Mouse (Mus musculus): ENCODE data around the gene Rtkn.
"Not testable (repeated sequence)": the region's sequence is repeated elsewhere in the genome, so short reads cannot be mapped to it uniquely, and the experiment has no call there.

The Rtkn gene

GRCm38 (mm10) chr6:83137576-83137950, 2.3 kb downstream of the Rtkn start:
- peak in 1 of 2 experiments; percentile 72 for DNase-seq (ENCODE audit: low spot score in 2 of 2)

- no peak for DNase-seq (ENCODE audit: low spot score in 2 of 2)
Measured at GRCm38 (mm10) chr6:83138056-83138455, 2.8 kb downstream of the Rtkn start.

GRCm38 (mm10) chr6:83140044-83140443, 4.8 kb downstream of the Rtkn start:
- no peak for DNase-seq (ENCODE audit: low spot score in 2 of 2)

GRCm38 (mm10) chr6:83141636-83142035, 6.4 kb downstream of the Rtkn start:
- DNase-seq (ENCODE audit: low spot score in 2 of 2) = no peak

- no peak for DNase-seq (ENCODE audit: low spot score in 2 of 2)
Measured at GRCm38 (mm10) chr6:83142211-83142731, 7.0 kb downstream of the Rtkn start.

GRCm38 (mm10) chr6:83142886-83143285, 7.6 kb downstream of the Rtkn start:
- no peak for DNase-seq (ENCODE audit: low spot score in 2 of 2)

- DNase-seq (ENCODE audit: low spot score in 2 of 2) = no peak
Measured at GRCm38 (mm10) chr6:83145209-83145608, 9.9 kb downstream of the Rtkn start.

GRCm38 (mm10) chr6:83145805-83146204, 10.5 kb downstream of the Rtkn start:
- no peak for DNase-seq (ENCODE audit: low spot score in 2 of 2)

GRCm38 (mm10) chr6:83147280-83147679, 12.0 kb downstream of the Rtkn start:
- DNase-seq (ENCODE audit: low spot score in 2 of 2) = no peak

GRCm38 (mm10) chr6:83151721-83152120, 16.5 kb downstream of the Rtkn start:
- DNase-seq (ENCODE audit: low spot score in 2 of 2) = no peak

GRCm38 (mm10) chr6:83153038-83153437, 17.8 kb downstream of the Rtkn start:
- no peak for DNase-seq (ENCODE audit: low spot score in 2 of 2)

GRCm38 (mm10) chr6:83153485-83153884, 18.2 kb downstream of the Rtkn start:
- no peak for DNase-seq (ENCODE audit: low spot score in 2 of 2)

- DNase-seq (ENCODE audit: low spot score in 2 of 2) = no peak
Measured at GRCm38 (mm10) chr6:83155552-83156238, 20.4 kb downstream of the Rtkn start.

- peak; percentile 33 to 67 for DNase-seq (ENCODE audit: low spot score in 2 of 2)
Measured at GRCm38 (mm10) chr6:83156259-83156684, 21.0 kb downstream of the Rtkn start, which contains the start of the genes Wdr54 and 1700003E16Rik. Gene Wdr54, minus strand, starts transcription at chr6:83156397. Gene 1700003E16Rik, plus strand, starts transcription at chr6:83156404.

- DNase-seq (ENCODE audit: low spot score in 2 of 2) = not testable (repeated sequence)
Measured at GRCm38 (mm10) chr6:83159456-83159855, 24.2 kb downstream of the Rtkn start.

- DNase-seq (ENCODE audit: low spot score in 2 of 2) = no peak
Measured at GRCm38 (mm10) chr6:83161442-83161841, 26.2 kb downstream of the Rtkn start.

GRCm38 (mm10) chr6:83161921-83162641, 26.8 kb downstream of the Rtkn start:
- peak in 1 of 2 experiments; percentile 67 for DNase-seq (ENCODE audit: low spot score in 2 of 2)

GRCm38 (mm10) chr6:83162701-83163100, 27.4 kb downstream of the Rtkn start:
- DNase-seq (ENCODE audit: low spot score in 2 of 2) = peak; percentile 50 to 82

- no peak for DNase-seq (ENCODE audit: low spot score in 2 of 2)
Measured at GRCm38 (mm10) chr6:83165026-83165606, 29.9 kb downstream of the Rtkn start.

- peak; percentile 94 to 98 for DNase-seq (ENCODE audit: low spot score in 2 of 2)
Measured at GRCm38 (mm10) chr6:83165607-83166242, 30.5 kb downstream of the Rtkn start, which contains the start of gene Dctn1. Gene Dctn1, plus strand, starts transcription at chr6:83165920.

GRCm38 (mm10) chr6:83166243-83166630, 31.0 kb downstream of the Rtkn start:
- DNase-seq (ENCODE audit: low spot score in 2 of 2) = peak in 1 of 2 experiments; percentile 65

GRCm38 (mm10) chr6:83169872-83170271, 34.6 kb downstream of the Rtkn start:
- no peak for DNase-seq (ENCODE audit: low spot score in 2 of 2)
